Comparison of ENCODE assay signal across 40 mouse cellular contexts in genomic region chr13:27706521-27706920, GRCm38 (mm10). TPM values are rescaled to one million over a fixed set of nuclear protein-coding genes. Genes with fewer than 3 reads are reported as not detected.
A peak's percentile ranks its signal among the peaks of the same experiment; 100 is the strongest.
DNase-seq lines count a peak whose midpoint lies in the region; ATAC-seq lines count a peak whose summit lies in the region.
"Had no signal": no experiment of that assay in that cellular context is flagged by ENCODE, and none has a peak within 500 bp of the region (broad histone marks: within the 10 kb centered on the region; RNA-seq: fewer than 3 reads in every experiment).

No protein-coding gene starts in this region.

- H3K27ac ChIP-seq in midbrain, embryonic 15.5 days = no peak overlapping the region
- H3K27ac ChIP-seq: embryonic facial prominence, embryonic 10.5 days; embryonic facial prominence, embryonic 15.5 days; heart, embryonic 15.5 days; hindbrain, embryonic 13.5 days; lung, embryonic 15.5 days; midbrain, embryonic 10.5 days had no signal

- no peaks in the 10 kb centered on the region for H3K27me3 ChIP-seq in midbrain, embryonic 15.5 days (replicated peaks)
- H3K27me3 ChIP-seq: CH12.LX; embryonic facial prominence, embryonic 15.5 days; heart, embryonic 15.5 days; hindbrain, embryonic 13.5 days; lung, embryonic 15.5 days had no signal

- H3K4me2 ChIP-seq in midbrain, embryonic 15.5 days = no peak overlapping the region
- H3K4me2 ChIP-seq: embryonic facial prominence, embryonic 15.5 days; heart, embryonic 15.5 days; hindbrain, embryonic 13.5 days; lung, embryonic 15.5 days had no signal

- H3K4me1 ChIP-seq in midbrain, embryonic 15.5 days = no peaks in the 10 kb centered on the region
- H3K4me1 ChIP-seq: embryonic facial prominence, embryonic 10.5 days; embryonic facial prominence, embryonic 15.5 days; heart, embryonic 15.5 days; hindbrain, embryonic 13.5 days; lung, embryonic 15.5 days; midbrain, embryonic 10.5 days had no signal

- H3K4me3 ChIP-seq in midbrain, embryonic 15.5 days = no peak overlapping the region
- H3K4me3 ChIP-seq: embryonic facial prominence, embryonic 10.5 days; embryonic facial prominence, embryonic 15.5 days; heart, embryonic 15.5 days; hindbrain, embryonic 13.5 days; lung, embryonic 15.5 days; midbrain, embryonic 10.5 days had no signal

- peak; percentile 59 for DNase-seq in adrenal gland, adult 2 months
- no peak for DNase-seq in adrenal gland, postnatal 25 days
- DNase-seq in 3134 (ENCODE audit: extremely low read depth, insufficient read length, low spot score) (peak; percentile 68), NIH3T3 (ENCODE audit: low read depth) (peak; percentile 69)
- peak; percentile 7 to 44 for DNase-seq in adrenal gland, postnatal 36 days
- DNase-seq in gastrocnemius, adult 18-20 months (ENCODE audit: low spot score) = no peak
- DNase-seq: cerebellum, adult 18-20 months; cerebellum, postnatal 10 days; heart, postnatal 36 days; kidney, adult 9 months; kidney, postnatal 10 days; layer of hippocampus, adult 9-11 months; liver; spleen, adult 18-20 months; thymus, postnatal 14 days had no signal

- H3K9me3 ChIP-seq in midbrain, embryonic 15.5 days = no peaks in the 10 kb centered on the region
- H3K9me3 ChIP-seq: embryonic facial prominence, embryonic 10.5 days; embryonic facial prominence, embryonic 15.5 days; heart, embryonic 15.5 days; hindbrain, embryonic 13.5 days; lung, embryonic 15.5 days; midbrain, embryonic 10.5 days had no signal

- no peaks in the 10 kb centered on the region for H3K36me3 ChIP-seq in midbrain, embryonic 15.5 days (replicated peaks)
- H3K36me3 ChIP-seq: embryonic facial prominence, embryonic 10.5 days; embryonic facial prominence, embryonic 15.5 days; heart, embryonic 15.5 days; hindbrain, embryonic 13.5 days; lung, embryonic 15.5 days; midbrain, embryonic 10.5 days had no signal

- no peak for ATAC-seq in midbrain, embryonic 15.5 days (replicated peaks)
- no peak for ATAC-seq in inflammation-experienced regulatory T-cells, adult 6 months
- ATAC-seq: forebrain, embryonic 14.5 days; intestine, postnatal 0 days; midbrain, embryonic 16.5 days had no signal

- no peak overlapping the region for H3K9ac ChIP-seq in midbrain, embryonic 15.5 days
- H3K9ac ChIP-seq: embryonic facial prominence, embryonic 15.5 days; heart, embryonic 15.5 days; hindbrain, embryonic 13.5 days; lung, embryonic 15.5 days had no signal

- 79% methylated on average over 2 of the region's 2 CpGs for WGBS in midbrain, embryonic 15.5 days

RNA-seq across cellular contexts. Expression of gene Prl7d1, which starts 10.0 kb away (rescaled TPM):
- not detected for total RNA-seq in adrenal gland, adult 2 months (2021)
- not detected in 2 replicates for polyA plus RNA-seq in adrenal gland, adult 2 months (2012; rRNA removed)
- total RNA-seq in adrenal gland, postnatal 25 days (2021) = not detected in 2 replicates
- not detected for total RNA-seq in adrenal gland, postnatal 36 days (2021)
- not detected in 2 replicates for polyA plus RNA-seq in midbrain, embryonic 15.5 days (2015; fragmentation: Nextera tagmentation; extraction: Ambion mirVana)
- polyA plus RNA-seq in inflammation-experienced regulatory T-cells, adult 6 months (2017; shearing (Covaris generic)) = not detected
- total RNA-seq in gastrocnemius, adult 18-20 months (2021) = not detected
- total RNA-seq: CH12.LX; gastrocnemius, adult 8-10 months; heart, postnatal 36 days; left cerebral cortex, postnatal 10 days; megakaryocyte progenitor cell, adult 5-6 weeks; neutrophil, adult 5-6 weeks had no signal
- polyA plus RNA-seq: cortical plate, adult 2 months; embryonic facial prominence, embryonic 10.5 days; embryonic facial prominence, embryonic 15.5 days; forebrain, embryonic 14.5 days; gonadal fat pad, adult 2 months; heart, embryonic 15.5 days; hindbrain, embryonic 13.5 days; intestine, postnatal 0 days; large intestine, adult 2 months; limb, embryonic 11.5 days; liver, embryonic 16.5 days; lung, embryonic 15.5 days; midbrain, embryonic 10.5 days; midbrain, embryonic 16.5 days; neural tube, embryonic 11.5 days; stomach, embryonic 16.5 days; urinary bladder, adult 2 months had no signal

RNA-seq across cellular contexts. Expression of gene Prl7a2, which starts 38.7 kb away (rescaled TPM):
- total RNA-seq in adrenal gland, adult 2 months (2021) = not detected
- not detected in 2 replicates for polyA plus RNA-seq in adrenal gland, adult 2 months (2012; rRNA removed)
- total RNA-seq in adrenal gland, postnatal 25 days (2021) = not detected in 2 replicates
- total RNA-seq in adrenal gland, postnatal 36 days (2021) = not detected
- polyA plus RNA-seq in midbrain, embryonic 15.5 days (2015; fragmentation: Nextera tagmentation; extraction: Ambion mirVana) = not detected in 2 replicates
- not detected for polyA plus RNA-seq in inflammation-experienced regulatory T-cells, adult 6 months (2017; shearing (Covaris generic))
- not detected for total RNA-seq in gastrocnemius, adult 18-20 months (2021)
- total RNA-seq: CH12.LX; ES-E14; gastrocnemius, adult 8-10 months; heart, postnatal 36 days; left cerebral cortex, postnatal 10 days; megakaryocyte progenitor cell, adult 5-6 weeks; neutrophil, adult 5-6 weeks had no signal
- polyA plus RNA-seq: cortical plate, adult 2 months; embryonic facial prominence, embryonic 10.5 days; embryonic facial prominence, embryonic 15.5 days; forebrain, embryonic 14.5 days; gonadal fat pad, adult 2 months; heart, embryonic 15.5 days; hindbrain, embryonic 13.5 days; intestine, postnatal 0 days; large intestine, adult 2 months; limb, embryonic 11.5 days; liver, embryonic 16.5 days; lung, embryonic 15.5 days; midbrain, embryonic 10.5 days; midbrain, embryonic 16.5 days; neural tube, embryonic 11.5 days; stomach, embryonic 16.5 days had no signal

Comparison
In these comparisons a context has a peak if more than half of its experiments do, and no peak if none do; other contexts are left out.
1. DNase-seq: peak in adrenal gland, adult 2 months (single experiment), 3134 (single experiment), NIH3T3 (single experiment) and adrenal gland, postnatal 36 days (2 of 2); none in adrenal gland, postnatal 25 days (single experiment) and gastrocnemius, adult 18-20 months (single experiment).